Mouse (Mus musculus) cerebellum, adult 9-11 months (tissue): Measurements from ENCODE around the gene Rai14.

ENCODE experiments used
- DNase-seq: peaks from one replicate; pipeline ENCODE4 v3.0.0; 2022

Gene Rai14

DNA sequence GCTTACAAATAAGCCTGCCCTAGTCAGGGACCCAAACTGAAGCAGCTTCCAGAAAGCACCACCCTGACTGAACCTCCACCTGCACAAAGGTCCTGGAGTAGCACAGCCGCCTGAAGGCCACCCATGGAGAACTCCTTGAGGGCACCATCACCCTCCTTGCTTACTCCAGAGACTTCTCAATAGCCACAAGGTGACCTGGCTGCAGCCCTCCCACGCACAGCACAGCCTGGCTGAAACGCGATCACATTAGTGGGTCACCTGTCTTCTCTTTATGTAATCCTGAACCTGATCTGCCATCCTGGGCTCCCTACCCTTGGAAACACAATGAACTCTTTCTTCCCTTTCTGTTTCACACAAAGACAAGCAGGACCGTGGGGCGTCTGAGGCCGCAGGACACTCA is 27.1 kb downstream of the Rai14 start:
- no peak for DNase-seq

GRCm38 (mm10) chr15:10685692-10686430 is 28.6 kb downstream of the Rai14 start:
- no peak for DNase-seq

- no peak for DNase-seq
Measured at GRCm38 (mm10) chr15:10683687-10684203, 30.7 kb downstream of the Rai14 start.

- no peak for DNase-seq
Measured at GRCm38 (mm10) chr15:10680514-10680913, 33.9 kb downstream of the Rai14 start.

- DNase-seq: no peak
Measured at GRCm38 (mm10) chr15:10679571-10679970, 34.9 kb downstream of the Rai14 start.

DNA sequence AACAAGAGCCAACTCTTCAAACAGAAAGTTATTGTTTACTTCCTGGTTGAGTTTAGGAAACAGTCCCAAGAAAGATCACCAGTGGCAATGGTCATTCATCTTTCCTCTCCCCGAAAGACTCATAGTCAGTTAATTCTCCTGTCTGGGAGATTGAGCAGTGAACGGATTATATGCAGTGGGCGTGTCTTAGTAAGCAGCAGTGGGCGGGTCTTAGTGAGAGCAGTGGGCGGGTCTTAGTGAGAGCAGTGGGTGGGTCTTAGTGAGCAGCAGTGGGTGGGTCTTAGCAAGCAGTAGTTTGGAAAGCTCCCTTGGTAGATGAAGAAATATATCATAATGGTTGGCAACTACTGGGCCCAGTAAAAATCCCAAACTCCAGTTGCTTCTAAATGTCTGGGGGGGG is 38.6 kb downstream of the Rai14 start:
- no peak for DNase-seq

GRCm38 (mm10) chr15:10672880-10673279 is 41.5 kb downstream of the Rai14 start:
- no peak for DNase-seq

DNA sequence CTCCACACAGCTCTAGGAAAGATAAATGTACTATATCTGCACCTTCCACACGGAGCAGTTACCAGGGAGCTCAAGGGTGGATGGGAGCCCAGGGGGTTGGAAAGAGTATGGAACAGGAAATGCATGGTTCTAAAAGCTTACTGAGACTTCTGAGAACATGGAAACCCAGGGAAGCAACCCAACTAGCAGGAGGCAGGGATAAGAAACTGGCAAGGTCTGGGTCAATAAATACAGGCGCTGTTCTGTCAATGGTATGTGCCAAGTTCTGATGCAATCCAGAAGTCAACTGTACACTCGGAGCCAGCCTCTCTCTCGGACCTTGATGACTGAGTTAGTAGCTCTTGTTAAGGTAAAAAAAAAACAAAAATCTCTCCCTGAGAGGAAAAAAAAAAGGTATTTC is 42.6 kb downstream of the Rai14 start:
- no peak for DNase-seq

DNA sequence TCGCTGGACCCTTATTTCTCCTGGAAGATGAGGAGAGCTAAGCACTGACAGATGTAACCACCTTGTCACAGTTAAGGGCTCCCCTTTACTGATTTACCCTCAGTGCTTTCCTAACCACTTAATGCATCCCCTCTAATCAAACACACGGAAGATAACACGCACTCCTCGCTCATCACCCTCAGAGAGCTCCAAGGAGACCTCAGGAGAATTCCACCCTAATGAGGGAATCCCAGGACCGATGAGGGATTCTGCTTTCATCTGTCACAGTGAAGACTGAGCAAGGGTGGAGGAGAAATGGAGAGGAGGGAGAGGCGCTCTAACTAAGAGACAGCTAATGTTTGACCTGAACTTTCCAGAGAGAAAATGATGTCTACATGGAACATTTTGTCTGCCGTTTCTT is 44.3 kb downstream of the Rai14 start:
- no peak for DNase-seq

GRCm38 (mm10) chr15:10668120-10668900 is 46.1 kb downstream of the Rai14 start:
- no peak for DNase-seq

DNA sequence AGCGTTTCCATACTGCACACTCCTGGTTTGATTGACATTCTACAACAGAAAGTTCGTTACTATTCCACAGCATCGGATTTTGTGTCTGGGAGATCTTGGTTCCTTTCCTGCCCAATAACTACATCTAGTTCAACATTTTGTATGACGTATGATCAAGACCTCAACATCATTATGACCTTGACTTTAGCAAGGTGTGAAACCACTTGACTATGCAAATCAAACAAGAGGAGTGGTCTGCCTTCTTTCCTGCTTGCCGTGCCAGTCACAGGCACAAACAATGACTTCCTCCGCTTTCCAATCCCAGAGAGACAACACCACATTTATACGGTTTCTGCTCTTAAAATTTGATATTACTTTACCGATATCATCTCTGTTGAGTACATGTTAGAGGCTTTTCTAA is 48.6 kb downstream of the Rai14 start:
- DNase-seq: no peak

- no peak for DNase-seq
Measured at GRCm38 (mm10) chr15:10664529-10664898, 49.9 kb downstream of the Rai14 start.

DNA sequence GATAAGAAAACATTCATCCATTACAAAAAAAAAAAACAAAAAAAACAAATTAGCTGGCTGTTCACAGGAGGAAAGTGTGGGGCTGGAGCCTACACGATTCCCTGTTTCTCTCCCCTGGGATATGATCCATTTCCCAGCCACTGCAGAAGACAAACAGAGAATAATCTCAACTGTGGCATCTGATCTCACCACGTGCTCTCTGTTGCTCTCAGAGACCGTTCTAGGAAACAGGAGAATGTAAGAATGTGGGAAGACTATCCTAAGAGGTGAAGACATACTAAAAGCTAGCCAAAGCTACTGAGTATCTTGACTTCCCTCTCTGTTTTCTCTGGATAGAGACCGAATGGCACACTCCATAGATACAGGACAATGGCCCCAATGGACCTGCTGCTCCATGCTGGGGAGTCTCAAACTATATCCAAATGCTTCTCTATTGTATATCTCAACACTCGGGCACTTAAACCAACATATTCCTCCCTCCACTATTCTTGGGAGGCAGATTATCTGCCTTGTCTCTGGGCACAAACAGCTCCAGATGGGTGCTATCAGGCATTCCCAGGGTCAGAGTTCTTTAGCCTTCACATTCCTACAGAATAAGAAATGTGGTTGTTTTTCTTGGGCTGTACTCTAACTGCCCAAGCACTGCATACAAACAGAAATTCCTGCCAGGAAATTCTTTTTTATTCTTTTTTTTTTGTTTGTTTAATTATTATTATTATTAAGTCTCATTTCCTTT is 50.5 kb downstream of the Rai14 start:
- DNase-seq: no peak

DNA sequence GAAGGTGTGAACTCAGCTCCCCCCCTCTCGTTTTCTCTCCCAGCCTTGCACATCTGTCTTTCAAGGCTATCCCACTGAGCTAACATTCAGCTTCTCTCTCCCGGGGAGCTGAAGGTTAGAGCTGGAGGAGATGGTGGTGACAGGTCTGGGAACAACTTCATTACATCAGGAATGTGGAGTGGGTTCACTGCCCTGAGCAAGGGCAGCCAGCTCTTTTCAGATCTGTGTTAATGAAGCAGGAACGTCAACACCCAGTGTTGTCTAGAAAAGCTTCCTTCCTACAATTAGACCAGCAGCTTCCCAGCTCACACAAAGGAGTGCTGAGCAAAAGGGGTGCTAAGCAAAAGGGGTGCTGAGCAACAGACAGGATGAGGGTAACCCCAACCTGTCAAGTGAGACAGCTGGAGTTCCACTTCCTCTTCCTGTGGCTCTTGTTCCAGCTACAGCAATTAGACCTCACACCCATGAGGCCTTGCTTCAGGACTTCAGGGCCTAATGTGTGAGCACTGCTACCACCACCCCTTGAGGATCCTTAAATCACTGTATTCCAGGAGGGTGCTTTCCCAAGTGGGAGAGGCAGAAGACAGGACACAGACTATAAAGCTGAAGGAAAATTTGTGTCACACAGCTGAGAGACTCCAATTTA is 52.3 kb downstream of the Rai14 start:
- no peak for DNase-seq

- DNase-seq: no peak
Measured at GRCm38 (mm10) chr15:10658803-10659202, 55.6 kb downstream of the Rai14 start.

DNA sequence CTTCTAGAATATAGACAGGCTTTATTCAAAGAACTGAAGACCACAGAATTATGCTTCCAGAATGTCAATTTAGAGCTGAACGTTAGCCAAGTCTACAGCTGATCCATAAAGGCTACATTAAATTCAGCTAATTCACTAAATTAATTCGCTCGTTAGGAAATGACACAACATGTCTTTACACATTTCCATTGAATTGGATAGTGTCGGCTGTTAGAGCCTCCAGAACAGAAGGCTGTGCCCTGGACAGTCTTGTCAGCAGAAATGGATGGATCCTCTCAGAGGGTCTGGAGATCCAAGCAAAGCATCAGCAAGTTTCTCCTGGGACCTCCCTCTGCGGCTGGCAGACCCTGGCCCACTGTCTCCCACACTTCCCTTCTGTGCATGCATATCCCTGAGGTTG is 58.3 kb downstream of the Rai14 start:
- DNase-seq: no peak

DNA sequence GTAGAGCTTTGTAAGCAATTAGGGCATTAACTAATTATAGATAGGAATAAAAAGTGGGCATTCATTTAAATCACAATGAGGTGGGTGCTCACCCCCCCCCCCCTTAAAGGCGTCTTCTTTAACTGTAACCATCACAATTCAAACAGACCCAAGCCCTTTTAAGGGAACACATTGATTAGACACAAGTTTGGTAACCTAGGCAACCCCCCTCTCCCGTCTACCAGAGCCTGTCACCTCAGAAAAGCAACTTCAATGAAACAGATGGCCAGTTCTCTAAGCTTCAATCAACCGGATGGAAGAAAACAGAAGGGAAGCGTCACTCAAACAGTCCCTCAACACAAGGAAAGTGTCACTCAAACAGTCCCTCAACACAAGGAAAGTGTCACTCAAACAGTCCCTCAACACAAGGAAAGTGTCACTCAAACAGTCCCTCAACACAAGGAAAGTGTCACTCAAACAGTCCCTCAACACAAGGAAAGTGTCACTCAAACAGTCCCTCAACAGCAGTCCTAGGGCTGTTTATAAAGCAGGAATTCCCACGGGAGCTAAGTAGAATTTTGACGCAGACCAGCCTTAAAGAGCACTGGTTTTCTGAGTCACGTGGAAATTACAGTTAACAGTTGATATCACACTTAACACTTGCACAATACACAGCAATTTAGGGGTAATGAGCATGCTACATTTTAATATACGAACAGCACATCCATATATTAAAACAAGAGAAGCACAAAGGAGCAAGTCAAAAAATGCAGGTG is 59.1 kb downstream of the Rai14 start:
- DNase-seq: no peak

- no peak for DNase-seq
Measured at GRCm38 (mm10) chr15:10654696-10655095, 59.7 kb downstream of the Rai14 start.

GRCm38 (mm10) chr15:10652931-10653475 is 61.4 kb downstream of the Rai14 start:
- no peak for DNase-seq

DNA sequence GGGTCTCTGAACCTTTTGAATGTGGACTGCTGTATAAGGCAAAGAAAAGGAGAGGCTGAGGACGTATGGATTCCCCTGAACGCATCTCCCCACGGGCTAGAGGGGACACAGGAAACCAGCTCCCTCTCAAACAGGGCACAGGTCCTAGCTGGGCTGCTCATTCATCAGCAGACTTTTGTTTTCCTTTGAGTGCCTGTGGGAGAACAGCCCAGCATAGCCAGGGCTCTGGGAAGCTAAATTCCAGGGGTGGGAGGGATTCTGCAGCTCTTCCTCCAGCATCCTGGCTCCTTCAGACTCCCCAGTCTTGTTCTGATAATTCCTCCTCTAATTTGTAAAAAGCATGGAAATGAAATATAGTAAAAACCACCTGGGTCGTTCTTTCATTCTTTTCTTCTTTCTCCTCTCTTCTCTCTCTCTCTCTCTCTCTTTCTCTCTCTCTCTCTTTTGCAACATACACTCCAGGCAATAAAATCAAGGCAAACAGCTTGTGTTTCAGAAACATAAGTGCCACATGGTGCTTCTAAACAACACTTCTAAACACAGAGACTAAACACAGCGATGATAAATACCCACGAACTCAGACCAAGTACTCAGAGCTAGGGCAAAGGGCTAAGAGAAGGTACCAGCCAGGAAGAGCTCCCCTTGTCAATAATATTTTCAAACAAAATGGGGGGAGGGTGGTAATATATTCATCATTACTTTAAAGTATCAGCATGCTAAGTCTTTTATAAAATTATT is 65.9 kb downstream of the Rai14 start:
- DNase-seq: no peak

DNA sequence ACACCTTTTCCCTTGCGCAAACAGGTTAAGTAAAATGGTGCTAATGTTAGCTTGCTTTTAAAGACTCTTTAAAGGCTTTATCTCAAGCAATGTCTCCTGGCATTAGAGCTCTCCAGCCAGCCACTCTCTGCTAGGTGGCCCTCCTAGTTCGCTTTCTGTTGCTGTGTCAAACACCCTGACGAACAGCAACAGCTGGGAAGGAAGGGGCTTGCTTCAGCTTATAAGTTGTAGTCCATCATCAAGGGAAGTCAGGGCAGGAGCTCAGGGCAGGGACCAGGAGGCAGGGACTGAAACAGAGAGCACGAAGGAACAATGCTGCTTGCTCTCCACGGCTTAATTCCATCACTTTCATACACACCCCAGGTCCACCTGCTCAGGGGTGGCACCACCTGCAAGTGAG is 68.1 kb downstream of the Rai14 start:
- no peak for DNase-seq
